19 mouse cellular contexts compared by ENCODE assay signal in the genomic region with DNA sequence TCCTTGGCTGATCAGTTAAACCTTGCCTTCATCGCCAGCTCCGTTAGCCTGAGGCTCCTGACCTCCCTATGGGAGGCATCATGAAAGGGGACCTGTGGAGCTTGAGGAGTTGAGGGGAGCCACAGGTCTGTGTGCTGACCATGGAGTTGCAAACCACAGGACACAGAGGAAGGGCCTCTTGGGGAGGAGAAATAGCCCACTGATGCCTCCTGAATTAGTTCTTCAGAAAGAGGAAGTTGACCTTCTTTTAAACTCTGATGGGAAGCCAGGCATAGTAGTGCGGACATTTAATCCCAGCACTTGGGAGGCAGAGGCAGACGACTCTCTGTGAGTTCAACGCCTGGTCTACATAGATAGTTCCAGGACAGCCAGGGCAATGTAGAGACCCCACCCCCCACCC.
"Had no signal": no experiment of that assay in that cellular context is flagged by ENCODE, and none has a peak within 500 bp of the region (broad histone marks: within the 10 kb centered on the region; RNA-seq: fewer than 3 reads in every experiment).

No protein-coding gene starts in this region.

- DNase-seq: kidney, adult 9 months; kidney, postnatal 14 days; kidney, postnatal 4 days; left cerebral cortex, postnatal 4 days; liver, postnatal 0 days; thymus, adult 2 months; thymus, postnatal 14 days; thymus, postnatal 4 days had no signal

- H3K27me3 ChIP-seq: limb, embryonic 12.5 days; limb, embryonic 15.5 days; midbrain, embryonic 12.5 days; midbrain, embryonic 15.5 days; neural tube, embryonic 13.5 days had no signal

- H3K4me1 ChIP-seq: limb, embryonic 12.5 days; limb, embryonic 15.5 days; midbrain, embryonic 12.5 days; midbrain, embryonic 15.5 days; neural tube, embryonic 13.5 days had no signal

- H3K4me2 ChIP-seq: limb, embryonic 12.5 days; limb, embryonic 15.5 days; liver, embryonic 11.5 days; lung, embryonic 14.5 days; midbrain, embryonic 12.5 days; midbrain, embryonic 15.5 days; neural tube, embryonic 13.5 days had no signal

- H3K4me3 ChIP-seq: limb, embryonic 12.5 days; limb, embryonic 15.5 days; midbrain, embryonic 12.5 days; midbrain, embryonic 15.5 days; myocyte; neural tube, embryonic 13.5 days had no signal

- H3K36me3 ChIP-seq: limb, embryonic 12.5 days; limb, embryonic 15.5 days; midbrain, embryonic 12.5 days; midbrain, embryonic 15.5 days; neural tube, embryonic 13.5 days had no signal

- H3K27ac ChIP-seq: limb, embryonic 12.5 days; limb, embryonic 15.5 days; liver, embryonic 14.5 days; macrophage; midbrain, embryonic 12.5 days; midbrain, embryonic 15.5 days; neural tube, embryonic 13.5 days; stomach, postnatal 0 days had no signal

- H3K9me3 ChIP-seq: limb, embryonic 12.5 days; limb, embryonic 15.5 days; midbrain, embryonic 12.5 days; midbrain, embryonic 15.5 days; neural tube, embryonic 13.5 days had no signal

- ATAC-seq: liver, postnatal 0 days; midbrain, embryonic 15.5 days had no signal

- H3K9ac ChIP-seq: limb, embryonic 12.5 days; limb, embryonic 15.5 days; liver, embryonic 14.5 days; liver, postnatal 0 days; lung, embryonic 14.5 days; midbrain, embryonic 12.5 days; midbrain, embryonic 15.5 days; neural tube, embryonic 13.5 days had no signal
